Mouse (Mus musculus) liver, adult 2 months (tissue): ENCODE data around the gene Heca.

Experiments used
- CTCF ChIP-seq: fragments of 200-500 bp; IDR thresholded peaks from 2 replicates; pipeline ENCODE4 v1.5.1; 2011; ENCODE audit warnings: low read depth, low read length, control low read depth
- POLR2A ChIP-seq: fragments of 200-500 bp; IDR thresholded peaks from 2 replicates; pipeline ENCODE4 v1.6.1; 2011; ENCODE audit warnings: low read length, control low read depth; ENCODE audit not compliant: insufficient read depth; ENCODE audit errors: extremely low read depth

DNA sequence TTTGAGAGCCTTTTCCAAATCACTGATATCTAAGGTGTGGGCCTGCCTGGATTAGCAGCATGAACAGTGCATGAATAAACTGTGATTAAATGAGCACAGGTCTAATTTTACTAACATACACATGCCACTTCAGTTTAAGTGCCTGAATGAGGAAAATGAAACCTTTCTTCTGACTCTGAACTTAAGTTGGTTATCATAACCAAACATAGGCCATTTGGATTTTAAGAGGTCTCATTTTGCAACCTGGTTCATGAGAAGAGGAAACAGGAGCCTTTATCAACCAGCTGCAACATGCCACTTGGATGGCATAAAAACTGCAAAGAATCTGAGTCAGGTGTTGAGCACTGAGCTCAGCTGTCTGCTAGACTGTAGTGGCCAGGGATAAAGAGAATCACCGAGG lies 16.7 kb downstream of the Heca start:
- TF ChIP-seq CTCF: no peak
- TF ChIP-seq POLR2A: no peak
